Mouse (Mus musculus): Measurements from ENCODE around the gene Cntnap4. TPM values are rescaled to one million over a fixed set of nuclear protein-coding genes. Genes with fewer than 3 reads are reported as not detected.

Gene Cntnap4
- total RNA-seq (2021) = 10 to 100 TPM; 20.3 to 22.5 TPM
- long read RNA-seq, experiment 1, full-length matches to known transcripts = 33 of 40 reads
- long read RNA-seq, experiment 1, partial matches to known transcripts = 3 of 40 reads
- long read RNA-seq, experiment 1, other reads (novel, unspliced or antisense) = 4 of 40 reads
- long read RNA-seq, experiment 2, full-length matches to known transcripts = 18 of 22 reads
- long read RNA-seq, experiment 2, partial matches to known transcripts = 1 of 22 reads
- long read RNA-seq, experiment 2, other reads (novel, unspliced or antisense) = 3 of 22 reads

- peak; percentile 47 to 50 for DNase-seq (ENCODE audit: extremely low spot score in 1 of 2, low spot score in 2 of 2)
- H3K27ac ChIP-seq = peak within 1 kb of the TSS; percentile 85
- peak within 1 kb of the TSS; percentile 66 for H3K4me3 ChIP-seq
- no peak for TF ChIP-seq CTCF (IDR thresholded peaks at IDR 0.05)
- intact Hi-C loops (cut with DNase I) = loop anchor here (2.0 to 5.0 kb wide), 5 partner anchors 338 to 1063 kb away; no protein-coding TSS in a partner anchor
These were observed at the start of gene Cntnap4 for GRCm38 (mm10) chr8:112569471-112570141. Gene Cntnap4, plus strand, starts transcription at chr8:112570043.

- Histone ChIP-seq H3K27ac (no peak overlapping the region), H3K4me3 (no peak overlapping the region)
- DNase-seq (ENCODE audit: extremely low spot score in 1 of 2, low spot score in 2 of 2) = no peak
- intact Hi-C loops (cut with DNase I) = no loop called here
- no peak for TF ChIP-seq CTCF (IDR thresholded peaks at IDR 0.05)
These were observed 12.5 kb upstream of the Cntnap4 start for GRCm38 (mm10) chr8:112557376-112557775.

GRCm38 (mm10) chr8:112570541-112570940, 698 bp downstream of the Cntnap4 start:
- Histone ChIP-seq H3K4me3 (peak overlapping the region; percentile 66), H3K27ac (peak overlapping the region; percentile 50; the same call in 1 of the 2 replicates)
- no peak for TF ChIP-seq CTCF (IDR thresholded peaks at IDR 0.05)
- intact Hi-C loops (cut with DNase I) = loop anchor here (5.0 kb wide), 4 partner anchors 337 to 1062 kb away; no protein-coding TSS in a partner anchor
- DNase-seq (ENCODE audit: extremely low spot score in 1 of 2, low spot score in 2 of 2) = peak in 1 of 2 experiments; percentile 18

GRCm38 (mm10) chr8:112571337-112571904, 1.6 kb downstream of the Cntnap4 start:
- intact Hi-C loops (cut with DNase I) = loop anchor here (1.0 to 5.0 kb wide), 5 partner anchors 336 to 1061 kb away; no protein-coding TSS in a partner anchor
- Histone ChIP-seq H3K27ac (0 out of 2 replicates have a peak overlapping the region, but pooled peaks have one; percentile 6), H3K4me3 (peak overlapping the region; percentile 66)
- peak; percentile 43 to 52 for DNase-seq (ENCODE audit: extremely low spot score in 1 of 2, low spot score in 2 of 2)
- peak; percentile 71 for TF ChIP-seq CTCF (IDR thresholded peaks at IDR 0.05)

GRCm38 (mm10) chr8:112581473-112581872, 11.6 kb downstream of the Cntnap4 start:
- TF ChIP-seq CTCF (IDR thresholded peaks at IDR 0.05) = no peak
- no peak for DNase-seq (ENCODE audit: extremely low spot score in 1 of 2, low spot score in 2 of 2)
- intact Hi-C loops (cut with DNase I) = no loop called here
- Histone ChIP-seq H3K27ac (no peak overlapping the region), H3K4me3 (no peak overlapping the region)

GRCm38 (mm10) chr8:112583440-112583839, 13.6 kb downstream of the Cntnap4 start:
- Histone ChIP-seq H3K27ac (no peak overlapping the region), H3K4me3 (no peak overlapping the region)
- DNase-seq (ENCODE audit: extremely low spot score in 1 of 2, low spot score in 2 of 2) = no peak
- intact Hi-C loops (cut with DNase I) = no loop called here
- no peak for TF ChIP-seq CTCF (IDR thresholded peaks at IDR 0.05)

- intact Hi-C loops (cut with DNase I) = no loop called here
- TF ChIP-seq CTCF (IDR thresholded peaks at IDR 0.05) = no peak
- Histone ChIP-seq H3K4me3 (peak overlapping the region; percentile 29; the same call in 1 of the 2 replicates), H3K27ac (no peak overlapping the region; the same call in 1 of the 2 replicates)
- no peak for DNase-seq (ENCODE audit: extremely low spot score in 1 of 2, low spot score in 2 of 2)
These were observed 18.7 kb downstream of the Cntnap4 start for GRCm38 (mm10) chr8:112588357-112589051.

- DNase-seq (ENCODE audit: extremely low spot score in 1 of 2, low spot score in 2 of 2) = no peak
- TF ChIP-seq CTCF (IDR thresholded peaks at IDR 0.05) = no peak
- peak overlapping the region; percentile 50; the same call in 1 of the 2 replicates for H3K27ac ChIP-seq
- peak overlapping the region; percentile 29 for H3K4me3 ChIP-seq
- intact Hi-C loops (cut with DNase I) = no loop called here
These were observed 19.2 kb downstream of the Cntnap4 start for GRCm38 (mm10) chr8:112589052-112589389.

- no peak for TF ChIP-seq CTCF (IDR thresholded peaks at IDR 0.05)
- DNase-seq (ENCODE audit: extremely low spot score in 1 of 2, low spot score in 2 of 2) = no peak
- Histone ChIP-seq H3K4me3 (no peak overlapping the region), H3K27ac (no peak overlapping the region)
- intact Hi-C loops (cut with DNase I) = no loop called here
These were observed 26.4 kb downstream of the Cntnap4 start for GRCm38 (mm10) chr8:112596023-112596776.

GRCm38 (mm10) chr8:112599975-112600374, 30.1 kb downstream of the Cntnap4 start:
- no peak for TF ChIP-seq CTCF (IDR thresholded peaks at IDR 0.05)
- DNase-seq (ENCODE audit: extremely low spot score in 1 of 2, low spot score in 2 of 2) = no peak
- Histone ChIP-seq H3K4me3 (no peak overlapping the region), H3K27ac (no peak overlapping the region)
- intact Hi-C loops (cut with DNase I) = no loop called here

- intact Hi-C loops (cut with DNase I) = no loop called here
- H3K27ac ChIP-seq = no peak overlapping the region
- no peak for TF ChIP-seq CTCF (IDR thresholded peaks at IDR 0.05)
- no peak overlapping the region for H3K4me3 ChIP-seq
- no peak for DNase-seq (ENCODE audit: extremely low spot score in 1 of 2, low spot score in 2 of 2)
These were observed 31.3 kb downstream of the Cntnap4 start for GRCm38 (mm10) chr8:112601150-112601549.

All from left cerebral cortex, adult 2 months (tissue).